Mouse (Mus musculus): ENCODE measurements around the gene Cfap61.

DNA sequence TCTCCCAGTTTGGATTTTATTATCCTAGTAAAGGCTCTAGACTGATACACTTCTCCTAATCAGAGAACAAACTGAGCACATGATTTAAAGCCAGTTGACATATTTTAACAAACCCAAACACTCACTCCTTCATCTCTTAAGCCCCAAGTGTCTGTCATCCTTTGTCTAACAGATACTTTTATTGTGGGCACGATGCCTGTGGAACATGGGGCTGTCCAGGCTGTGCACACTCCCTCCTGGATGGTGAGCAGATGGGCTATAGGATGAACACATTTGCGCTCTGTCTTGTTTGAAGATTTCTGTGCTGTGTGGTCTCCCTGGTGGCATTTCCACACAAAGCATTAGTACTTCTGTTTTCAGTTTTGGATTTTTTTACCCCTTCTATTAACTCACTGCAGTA, 293.9 kb downstream of the Cfap61 start:
- TF ChIP-seq MAX (IDR thresholded peaks at IDR 0.05; ENCODE audit: low read length) = no peak
- TF ChIP-seq TCF12 (IDR thresholded peaks at IDR 0.05; ENCODE audit: low read depth, low read length) = no peak
- no peak for TF ChIP-seq CTCF (IDR thresholded peaks at IDR 0.05 in 2 of 3, conservative IDR thresholded peaks at IDR 0.05 in 1 of 3; ENCODE audit: control insufficient read depth in 1 of 3, insufficient read depth in 1 of 3, low read depth in 2 of 3, low read length in 3 of 3, poor library complexity in 1 of 3, severe bottlenecking in 1 of 3)
- TF ChIP-seq POLR2AphosphoS5 (IDR thresholded peaks at IDR 0.05; ENCODE audit: borderline replicate concordance, low read depth, low read length) = no peak

Data from MEL (cell line).